Mouse (Mus musculus) C2C12 (cell line): ENCODE measurements around the gene Armc2.

Experiments used
- CEBPB ChIP-seq: IDR thresholded peaks from one replicate; pipeline ENCODE4 v1.6.1; 2011; ENCODE audit warnings: low read depth, mild to moderate bottlenecking, control low read depth, moderate library complexity
- CTCF ChIP-seq: IDR thresholded peaks from one replicate; pipeline ENCODE4 v1.5.1; 2011; ENCODE audit not compliant: control insufficient read depth, insufficient read depth, insufficient read length
- MAX ChIP-seq: IDR thresholded peaks from one replicate; pipeline ENCODE4 v1.6.1; 2011; ENCODE audit warnings: mild to moderate bottlenecking, control low read depth
- MYOG ChIP-seq: IDR thresholded peaks from one replicate; pipeline ENCODE4 v1.6.1; 2011; ENCODE audit not compliant: control insufficient read depth, insufficient read length; ENCODE audit errors: extremely low read depth

DNA sequence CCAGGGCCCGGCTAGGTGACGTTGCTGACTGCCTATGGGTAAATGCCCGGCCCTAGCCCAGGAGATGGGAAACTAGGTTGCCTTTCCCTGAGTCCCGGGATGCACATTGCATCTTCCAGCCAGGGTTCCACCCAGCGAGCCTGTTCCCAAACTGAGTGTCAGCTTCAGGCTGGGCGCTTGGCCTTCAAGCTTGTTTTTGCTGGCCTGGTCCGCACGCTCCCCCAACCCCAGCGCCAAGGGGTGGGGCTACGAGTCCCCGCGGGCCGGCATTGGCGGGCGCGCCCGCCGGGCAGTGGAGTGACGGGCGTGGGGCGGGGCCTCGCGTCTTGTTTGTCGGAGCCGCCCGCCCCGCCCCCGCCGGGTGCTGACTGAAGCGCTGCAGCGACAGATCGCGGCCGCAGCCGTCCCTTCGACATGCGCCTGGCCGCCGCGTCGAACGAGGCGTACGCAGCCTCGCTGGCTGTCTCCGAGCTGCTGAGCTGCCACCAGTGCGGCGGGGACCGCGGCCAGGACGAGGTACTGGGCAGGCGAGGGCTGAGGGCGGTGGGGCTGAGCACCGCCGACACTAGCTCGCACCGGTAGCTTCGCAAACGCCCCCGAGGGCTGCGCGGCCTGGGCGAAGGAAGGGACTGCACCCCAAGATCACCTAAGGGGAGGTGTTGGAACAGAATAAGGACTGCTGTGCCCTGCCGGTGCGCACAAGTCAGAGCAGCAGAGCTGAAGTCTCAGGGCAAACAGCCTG, 131.0 kb downstream of the Armc2 start:
- no peak for TF ChIP-seq CTCF
- no peak for TF ChIP-seq CEBPB
- no peak for TF ChIP-seq MYOG
- peak; percentile 15 for TF ChIP-seq MAX
